Mouse (Mus musculus): ENCODE data around the gene Eif4a3. TPM values are rescaled to one million over a fixed set of nuclear protein-coding genes. Genes with fewer than 3 reads are reported as not detected.

Gene Eif4a3
- total and polyA plus RNA-seq, 3 experiments, result 427 to 608 (median 521) TPM

DNA sequence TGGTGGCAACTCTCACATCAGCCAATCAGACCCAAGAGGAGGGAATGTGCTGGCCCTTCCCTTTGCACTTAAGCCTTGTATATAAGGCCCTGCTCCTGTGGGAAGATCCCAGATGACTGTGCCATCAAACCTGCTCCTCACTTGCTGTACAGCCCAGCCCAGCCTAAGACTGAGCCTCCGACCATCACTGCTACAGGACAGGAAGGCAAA lies 7.7 kb upstream of the Eif4a3 start, which contains the start of gene Card14:
Card14 (plus strand) TSS at position 111 of the 210 bp plus-strand sequence.
- Histone ChIP-seq H3K36me3 (ENCODE audit: control insufficient read depth in 1 of 2, insufficient read depth in 2 of 2, low read length in 2 of 2) (no peaks in the 10 kb centered on the region), H3K79me2 (ENCODE audit: control insufficient read depth, insufficient read depth, low read length, poor library complexity) (no peaks in the 10 kb centered on the region), H3K27ac (ENCODE audit: control insufficient read depth, low read depth, low read length) (no peak within 1 kb of the TSS), H3K4me3 (ENCODE audit: control insufficient read depth in 1 of 2, insufficient read depth in 1 of 2, low read depth in 2 of 2, low read length in 2 of 2) (no peak within 1 kb of the TSS), H3K4me1 (ENCODE audit: control insufficient read depth in 1 of 2, insufficient read depth in 2 of 2, low read length in 2 of 2) (0 out of 4 replicates have a peak, but pooled peaks cover 0 to 4% of the 10 kb centered on the region in 2 experiments), H3K27me3 (ENCODE audit: control insufficient read depth in 1 of 2, insufficient read depth in 2 of 2, low read length in 2 of 2) (peaks cover 3 to 13% of the 10 kb centered on the region in 2 experiments; a peak in 2 of 4 replicates), H3K9me3 (replicated peaks; ENCODE audit: insufficient read depth, low read length) (no peaks in the 10 kb centered on the region), H3K9ac (ENCODE audit: control insufficient read depth, low read depth, low read length, poor library complexity, severe bottlenecking) (no peak within 1 kb of the TSS)
- DNase-seq (ENCODE audit: low read depth, low spot score), result no peak
- no peak for TF ChIP-seq USF2 (IDR thresholded peaks at IDR 0.05; ENCODE audit: borderline replicate concordance in 1 of 2, insufficient read depth in 1 of 2, low read depth in 1 of 2, low read length in 2 of 2)
- TF ChIP-seq ELF1 (IDR thresholded peaks at IDR 0.05; ENCODE audit: low read depth, low read length), result no peak
- no peak for TF ChIP-seq MAFK (IDR thresholded peaks at IDR 0.05; ENCODE audit: borderline replicate concordance, low read depth, low read length)
- TF ChIP-seq NELFE (IDR thresholded peaks at IDR 0.05; ENCODE audit: low read depth, low read length), result no peak
- TF ChIP-seq POLR2A (IDR thresholded peaks at IDR 0.05; ENCODE audit: control insufficient read depth in 1 of 2, insufficient read depth in 1 of 2, low read depth in 1 of 2, low read length in 2 of 2, poor library complexity in 1 of 2), result no peak
- no peak for TF ChIP-seq ETS1 (IDR thresholded peaks at IDR 0.05; ENCODE audit: low read depth, low read length)
- TF ChIP-seq POLR2AphosphoS2 (IDR thresholded peaks at IDR 0.05; ENCODE audit: low read length), result no peak
- TF ChIP-seq EP300 (IDR thresholded peaks at IDR 0.05; ENCODE audit: low read depth in 1 of 2, low read length in 2 of 2), result no peak
- no peak for TF ChIP-seq MAX (IDR thresholded peaks at IDR 0.05; ENCODE audit: low read length)
- no peak for TF ChIP-seq ZC3H11A (IDR thresholded peaks at IDR 0.05; ENCODE audit: low read depth, low read length)
- no peak for TF ChIP-seq UBTF (IDR thresholded peaks at IDR 0.05; ENCODE audit: borderline replicate concordance, insufficient read depth, low read depth, low read length)

- peaks cover 4 to 13% of the 10 kb centered on the region in 2 experiments; a peak in 3 of 4 replicates for H3K27me3 ChIP-seq (ENCODE audit: control insufficient read depth in 1 of 2, insufficient read depth in 2 of 2, low read length in 2 of 2)
Measured at GRCm38 (mm10) chr11:119306762-119307657, 7.1 kb upstream of the Eif4a3 start.

More at GRCm38 (mm10) chr11:119306762-119307657, 7.1 kb upstream of the Eif4a3 start:
- Histone ChIP-seq H3K4me1 (ENCODE audit: control insufficient read depth in 1 of 2, insufficient read depth in 2 of 2, low read length in 2 of 2) (0 out of 4 replicates have a peak, but pooled peaks cover 0 to 4% of the 10 kb centered on the region in 2 experiments), H3K4me3 (ENCODE audit: control insufficient read depth in 1 of 2, insufficient read depth in 1 of 2, low read depth in 2 of 2, low read length in 2 of 2) (no peak overlapping the region), H3K9me3 (replicated peaks; ENCODE audit: insufficient read depth, low read length) (no peaks in the 10 kb centered on the region), H3K36me3 (ENCODE audit: control insufficient read depth in 1 of 2, insufficient read depth in 2 of 2, low read length in 2 of 2) (no peaks in the 10 kb centered on the region), H3K79me2 (ENCODE audit: control insufficient read depth, insufficient read depth, low read length, poor library complexity) (no peaks in the 10 kb centered on the region), H3K27ac (ENCODE audit: control insufficient read depth, low read depth, low read length) (no peak overlapping the region), H3K9ac (ENCODE audit: control insufficient read depth, low read depth, low read length, poor library complexity, severe bottlenecking) (no peak overlapping the region)
- DNase-seq (ENCODE audit: low read depth, low spot score), result no peak
- TF ChIP-seq GABPA (IDR thresholded peaks at IDR 0.05; ENCODE audit: low read depth, low read length), result no peak
- no peak for TF ChIP-seq SIN3A (IDR thresholded peaks at IDR 0.05; ENCODE audit: low read length)
- no peak for TF ChIP-seq MYC (IDR thresholded peaks at IDR 0.05; ENCODE audit: low read depth, low read length)
